Mouse (Mus musculus) intestine, postnatal 0 days (tissue): ENCODE data around the gene Eif3d. TPM values are rescaled to one million over a fixed set of nuclear protein-coding genes. Genes with fewer than 3 reads are reported as not detected.

Experiments
- ATAC-seq: fragments of 200-750 bp; cut with Nextera tagmentation; 2 replicates; pipeline ENCODE4 v1.8.0; 2017; ENCODE audit warnings: mild to moderate bottlenecking, moderate TSS enrichment, moderate library complexity
- H3K27ac ChIP-seq: fragments of 300-500 bp; sonication (generic); 2 replicates; pipeline ENCODE4 v1.5.1; 2014; ENCODE audit warnings: mild to moderate bottlenecking, low read depth, low read length, moderate library complexity
- H3K27me3 ChIP-seq: fragments of 300-500 bp; sonication (generic); replicated peaks from 2 replicates; pipeline ENCODE4 v1.6.1; 2014; ENCODE audit warnings: low read length, mixed read lengths; ENCODE audit not compliant: control insufficient read depth, insufficient read depth
- H3K36me3 ChIP-seq: fragments of 300-500 bp; sonication (generic); 2 replicates; pipeline ENCODE4 v1.6.1; 2014; ENCODE audit warnings: mild to moderate bottlenecking, moderate library complexity; ENCODE audit not compliant: control insufficient read depth, insufficient read depth
- H3K4me1 ChIP-seq: fragments of 300-500 bp; sonication (generic); replicated peaks from 2 replicates; pipeline ENCODE4 v1.6.1; 2014; ENCODE audit warnings: antibody characterized with exemption, low read length, mixed read lengths; ENCODE audit not compliant: control insufficient read depth, insufficient read depth
- H3K4me2 ChIP-seq: fragments of 300-500 bp; sonication (generic); replicated peaks from 2 replicates; pipeline ENCODE4 v1.6.1; 2014; ENCODE audit warnings: low read depth, mild to moderate bottlenecking, moderate library complexity
- H3K4me3 ChIP-seq: fragments of 300-500 bp; sonication (generic); 2 replicates; pipeline ENCODE4 v1.5.1; 2014; ENCODE audit warnings: low read depth, low read length
- H3K9ac ChIP-seq: fragments of 300-500 bp; sonication (generic); 2 replicates; pipeline ENCODE4 v1.6.1; 2014; ENCODE audit warnings: mild to moderate bottlenecking, low read depth, low read length
- H3K9me3 ChIP-seq: fragments of 300-500 bp; sonication (generic); 2 replicates; pipeline ENCODE4 v1.6.1; 2016; ENCODE audit warnings: mixed run types; ENCODE audit not compliant: control insufficient read depth
- CTCF ChIP-seq: sonication (generic); IDR thresholded peaks from 2 replicates; pipeline ENCODE4 v1.5.1; 2016; ENCODE audit warnings: low read depth, mild to moderate bottlenecking, control low read depth, antibody characterized with exemption, moderate library complexity
- WGBS: fragments of 180-500 bp; shearing (Covaris S2); extraction: QIAGEN DNeasy Blood & Tissue Kit; methylation state at CpG from one replicate; pipeline ENCODE4 v1.1.7; 2014; 5-methylcytosine and 5-hydroxymethylcytosine counted together
- polyA plus RNA-seq: library from polyadenylated mRNA; unstranded; fragments of >200 nt; fragmentation: Nextera tagmentation; extraction: Ambion mirVana; gene quantifications from 2 replicates; pipeline ENCODE4 v1.2.1, GENCODE M21; 2015

Eif3d gene
- polyA plus RNA-seq, 1 experiment from 2014 or later = 59.5 TPM

DNA sequence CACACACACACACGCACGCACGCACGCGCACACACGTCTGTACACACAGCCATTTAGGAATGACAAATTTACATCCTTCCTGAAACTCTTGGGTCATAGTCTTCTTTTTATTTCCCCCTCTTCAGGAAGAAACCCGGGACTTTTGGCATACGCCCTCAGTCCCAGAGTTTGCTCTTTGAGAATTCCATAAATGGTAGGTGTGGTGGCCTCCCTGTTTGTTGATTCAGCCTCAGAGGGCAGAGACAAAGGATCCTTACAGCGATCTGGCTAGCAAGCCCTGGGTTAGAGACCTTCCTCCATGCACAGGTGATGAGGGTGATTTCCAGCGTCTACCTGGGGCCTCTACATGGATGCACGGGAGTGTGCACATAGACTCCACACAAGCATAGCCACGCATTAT, 51.2 kb downstream of the Eif3d start:
- Histone ChIP-seq H3K36me3 (peaks cover 72% of the 10 kb centered on the region), H3K4me3 (no peak overlapping the region), H3K9ac (no peak overlapping the region), H3K4me2 (no peak overlapping the region), H3K27ac (peak overlapping the region; percentile 37; the same call in 1 of the 2 replicates), H3K4me1 (0 out of 2 replicates have a peak, but pooled peaks cover 4% of the 10 kb centered on the region), H3K27me3 (no peaks in the 10 kb centered on the region), H3K9me3 (no peaks in the 10 kb centered on the region)
- no peak for TF ChIP-seq CTCF
- ATAC-seq = peak; percentile 66
- WGBS = 43% methylated on average over 12 of the region's 12 CpGs

DNA sequence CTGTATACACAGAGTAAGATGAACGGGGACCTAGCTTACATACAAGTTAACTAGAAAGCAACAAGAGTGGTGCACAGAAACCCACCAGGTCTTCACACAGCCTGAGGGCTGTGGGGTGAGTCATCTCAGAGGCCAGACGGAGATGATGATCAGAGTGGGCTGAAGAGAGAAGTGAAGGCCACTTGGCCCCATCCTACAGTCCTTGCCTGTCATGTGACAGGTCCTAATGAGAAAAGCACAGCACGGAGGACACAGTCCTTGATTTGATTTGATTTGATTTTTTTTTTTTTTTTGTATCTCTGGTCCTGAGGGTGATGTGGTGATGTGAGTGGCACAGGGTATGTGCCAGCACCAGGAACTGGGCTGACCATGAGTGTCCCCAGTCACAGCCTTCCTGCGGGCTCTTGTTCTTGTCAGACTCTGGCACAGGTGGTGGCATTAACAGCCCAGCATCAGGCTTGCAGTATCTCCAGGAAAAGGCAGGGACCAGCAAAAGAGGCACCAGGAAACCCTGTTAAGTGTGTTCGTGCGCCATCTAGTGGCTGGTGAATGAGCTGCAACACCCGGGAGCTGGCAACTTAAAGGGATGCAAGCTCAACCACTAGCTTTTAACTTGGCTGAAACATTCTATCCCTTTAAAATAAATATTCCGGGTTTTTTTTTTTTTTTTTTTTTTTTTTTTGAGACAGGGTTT, 53.6 kb downstream of the Eif3d start:
- peak; percentile 30; the same call in 1 of the 2 replicates for ATAC-seq
- Histone ChIP-seq H3K4me2 (no peak overlapping the region), H3K9ac (no peak overlapping the region), H3K4me3 (no peak overlapping the region), H3K36me3 (peaks cover 61% of the 10 kb centered on the region), H3K4me1 (0 out of 2 replicates have a peak, but pooled peaks cover 4% of the 10 kb centered on the region), H3K27me3 (no peaks in the 10 kb centered on the region), H3K27ac (no peak overlapping the region), H3K9me3 (no peaks in the 10 kb centered on the region)
- peak; percentile 89 for TF ChIP-seq CTCF
- WGBS = 34% methylated on average over 8 of the region's 8 CpGs

DNA sequence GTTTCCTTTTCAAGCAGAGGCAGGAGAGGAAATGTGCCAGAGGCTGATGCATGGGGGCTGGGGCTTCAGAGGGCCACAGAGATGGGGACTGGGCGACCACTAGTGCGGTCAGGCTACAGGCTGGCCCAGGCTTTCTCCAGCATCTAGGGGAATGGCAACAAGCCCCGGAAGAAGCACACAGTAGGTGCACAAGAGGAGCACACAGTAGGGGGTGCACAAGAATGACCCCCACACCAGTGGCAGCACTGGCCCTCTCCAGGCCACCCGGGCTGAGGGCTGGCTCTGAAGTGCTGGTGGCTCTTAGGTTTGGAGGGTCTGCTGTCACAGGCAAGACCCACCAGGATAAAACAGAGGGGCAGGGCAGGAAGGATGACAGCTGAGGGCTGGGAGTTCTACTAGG, 55.3 kb downstream of the Eif3d start:
- Histone ChIP-seq H3K4me3 (no peak overlapping the region), H3K27ac (no peak overlapping the region), H3K9me3 (no peaks in the 10 kb centered on the region), H3K9ac (no peak overlapping the region), H3K4me1 (0 out of 2 replicates have a peak, but pooled peaks cover 7% of the 10 kb centered on the region), H3K4me2 (no peak overlapping the region), H3K27me3 (no peaks in the 10 kb centered on the region), H3K36me3 (peaks cover 47% of the 10 kb centered on the region)
- 96% methylated on average over 4 of the region's 4 CpGs for WGBS
- no peak for ATAC-seq
- TF ChIP-seq CTCF = no peak

DNA sequence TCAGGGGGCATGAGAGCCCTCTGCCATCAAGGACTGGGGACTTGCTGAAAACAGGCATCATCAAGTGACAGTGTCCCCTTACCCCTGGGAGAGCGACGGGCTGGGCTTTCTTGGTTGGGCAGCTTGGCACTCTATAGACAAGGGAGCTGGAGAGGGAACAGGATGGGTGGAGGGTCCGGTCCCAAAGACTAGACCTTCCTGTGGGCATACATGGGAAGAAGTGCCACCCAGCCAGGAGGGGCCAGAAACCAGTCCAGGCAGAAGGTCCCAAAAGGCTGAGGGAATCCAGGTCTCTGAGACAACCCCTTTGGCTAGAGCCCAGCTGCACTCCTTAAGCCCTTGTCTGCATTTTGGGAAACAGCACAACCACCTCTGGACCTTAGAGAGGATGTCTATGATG, 56.1 kb downstream of the Eif3d start:
- Histone ChIP-seq H3K4me2 (no peak overlapping the region), H3K36me3 (peaks cover 46% of the 10 kb centered on the region), H3K9ac (no peak overlapping the region), H3K27ac (no peak overlapping the region), H3K4me3 (no peak overlapping the region), H3K27me3 (no peaks in the 10 kb centered on the region), H3K4me1 (0 out of 2 replicates have a peak, but pooled peaks cover 4% of the 10 kb centered on the region), H3K9me3 (no peaks in the 10 kb centered on the region)
- TF ChIP-seq CTCF = no peak
- no peak for ATAC-seq
- 96% methylated on average over 3 of the region's 3 CpGs for WGBS

DNA sequence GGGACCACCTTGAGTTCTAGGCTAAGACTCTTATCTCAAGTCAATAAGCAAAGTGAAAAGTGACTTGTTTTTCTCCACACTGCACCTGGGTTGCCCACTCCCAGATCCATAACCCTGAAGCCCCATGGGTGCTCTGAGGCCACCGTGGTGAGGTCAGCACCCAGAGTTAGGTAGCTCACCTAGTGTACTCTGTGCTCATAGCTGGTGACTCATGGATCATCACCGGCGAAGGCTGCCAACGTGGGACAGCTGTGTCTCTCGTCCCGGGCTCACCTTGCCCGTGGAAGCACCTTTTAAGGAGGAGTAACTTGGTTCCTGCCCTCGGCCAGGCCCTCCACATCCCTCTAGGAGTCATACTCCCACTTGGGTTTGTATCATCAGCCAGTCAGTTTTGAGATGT, 57.6 kb downstream of the Eif3d start:
- no peak overlapping the region for H3K9ac ChIP-seq
- H3K27ac ChIP-seq = no peak overlapping the region
- WGBS = 69% methylated on average over 8 of the region's 8 CpGs
- H3K4me3 ChIP-seq = no peak overlapping the region
- H3K9me3 ChIP-seq = no peaks in the 10 kb centered on the region
- no peak for ATAC-seq
- H3K4me1 ChIP-seq = 0 out of 2 replicates have a peak, but pooled peaks cover 3% of the 10 kb centered on the region
- no peaks in the 10 kb centered on the region for H3K27me3 ChIP-seq
- peaks cover 41% of the 10 kb centered on the region for H3K36me3 ChIP-seq
- no peak for TF ChIP-seq CTCF
- H3K4me2 ChIP-seq = no peak overlapping the region

DNA sequence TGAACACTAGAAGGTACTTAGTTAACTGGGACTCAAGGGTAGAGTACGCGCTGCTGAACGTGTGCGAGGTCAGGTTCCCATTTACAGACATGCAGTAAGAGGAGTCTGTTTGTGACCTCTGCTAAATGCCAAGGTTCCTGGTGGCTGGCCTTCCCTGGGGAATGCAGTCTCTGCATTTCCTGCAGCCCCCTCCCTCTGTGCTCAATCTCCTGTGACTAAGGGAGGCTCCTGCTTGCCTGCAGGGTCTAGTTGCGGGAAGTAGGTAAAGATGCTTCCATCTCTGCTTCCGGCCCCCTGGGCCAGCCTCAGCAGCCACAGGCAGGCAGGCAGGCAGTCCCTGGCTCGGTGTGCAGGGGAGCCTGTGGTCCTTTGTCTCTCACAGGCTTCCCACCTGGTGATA, 58.0 kb downstream of the Eif3d start:
- H3K4me1 ChIP-seq = 0 out of 2 replicates have a peak, but pooled peaks cover 3% of the 10 kb centered on the region
- no peaks in the 10 kb centered on the region for H3K27me3 ChIP-seq
- no peak overlapping the region for H3K4me3 ChIP-seq
- H3K9ac ChIP-seq = 0 out of 2 replicates have a peak overlapping the region, but pooled peaks have one; percentile 7
- ATAC-seq = no peak
- H3K4me2 ChIP-seq = no peak overlapping the region
- WGBS = 66% methylated on average over 7 of the region's 7 CpGs
- no peak for TF ChIP-seq CTCF
- no peak overlapping the region for H3K27ac ChIP-seq
- H3K9me3 ChIP-seq = no peaks in the 10 kb centered on the region
- H3K36me3 ChIP-seq = peaks cover 36% of the 10 kb centered on the region
